Mouse (Mus musculus) layer of hippocampus, postnatal 36 days (tissue): Measurements from ENCODE around the gene Alkbh2. TPM values are rescaled to one million over a fixed set of nuclear protein-coding genes. Genes with fewer than 3 reads are reported as not detected.

ENCODE experiments used
- DNase-seq, 2 experiments: peaks; one replicate each; pipeline ENCODE4 v3.0.0; 2022
- total RNA-seq, 2 experiments: library from RNA; stranded (reverse); gene quantifications; 2 replicates each; pipeline ENCODE4 v1.2.3; 2021

The Alkbh2 gene
- 1 to 10 TPM; 5.8 to 5.9 TPM for total RNA-seq

DNA sequence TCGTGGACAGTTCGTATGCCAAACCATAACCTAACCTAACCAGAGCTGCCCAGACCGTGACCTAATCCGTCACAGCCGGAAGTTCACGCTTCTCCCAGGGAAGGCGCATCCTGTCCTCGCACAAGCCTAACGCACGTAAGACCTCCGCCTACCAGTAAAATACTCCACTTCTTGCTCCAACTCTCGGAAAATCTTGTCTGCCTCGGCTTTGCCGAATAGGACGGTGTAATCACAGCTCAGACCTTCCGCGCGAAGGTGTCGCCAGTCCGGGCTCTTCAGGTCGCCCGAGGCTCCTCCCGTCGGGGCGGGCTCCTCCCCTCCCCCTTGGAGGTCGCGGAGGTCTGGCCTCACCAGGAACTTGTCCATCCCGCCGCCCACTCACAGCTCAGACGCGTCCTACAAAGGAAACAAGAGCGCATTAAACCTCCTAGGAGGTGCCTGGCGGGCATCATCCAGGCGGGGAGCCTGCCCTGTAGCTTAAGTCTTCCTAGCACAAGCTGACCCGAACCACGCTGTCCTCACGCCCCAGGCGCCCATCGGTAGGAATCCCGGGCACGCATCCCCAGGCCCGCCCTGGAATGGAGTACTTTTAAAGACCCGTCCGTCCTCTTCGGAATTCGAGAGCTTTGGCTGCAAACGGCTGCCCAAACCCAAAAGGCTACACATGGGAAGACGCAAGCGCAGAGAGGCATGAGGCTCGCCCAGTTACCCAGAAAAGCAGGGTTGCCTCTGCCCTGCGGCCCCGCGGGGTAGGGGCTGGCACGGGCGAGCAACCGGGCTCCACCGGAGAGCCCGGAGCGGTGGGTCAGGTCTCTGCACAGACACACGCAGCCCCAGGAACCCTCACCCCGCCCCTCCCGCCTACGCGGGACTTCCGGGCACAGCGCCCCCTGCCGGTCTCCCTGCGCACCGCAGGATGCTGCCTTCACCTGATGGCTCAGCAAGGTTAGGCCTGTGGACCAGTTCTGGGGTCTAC is at the start of gene Alkbh2:
TSS of gene Alkbh2 (minus strand) at position 845 of the 976 bp plus-strand sequence.
- DNase-seq = peak; percentile 80 to 81

DNA sequence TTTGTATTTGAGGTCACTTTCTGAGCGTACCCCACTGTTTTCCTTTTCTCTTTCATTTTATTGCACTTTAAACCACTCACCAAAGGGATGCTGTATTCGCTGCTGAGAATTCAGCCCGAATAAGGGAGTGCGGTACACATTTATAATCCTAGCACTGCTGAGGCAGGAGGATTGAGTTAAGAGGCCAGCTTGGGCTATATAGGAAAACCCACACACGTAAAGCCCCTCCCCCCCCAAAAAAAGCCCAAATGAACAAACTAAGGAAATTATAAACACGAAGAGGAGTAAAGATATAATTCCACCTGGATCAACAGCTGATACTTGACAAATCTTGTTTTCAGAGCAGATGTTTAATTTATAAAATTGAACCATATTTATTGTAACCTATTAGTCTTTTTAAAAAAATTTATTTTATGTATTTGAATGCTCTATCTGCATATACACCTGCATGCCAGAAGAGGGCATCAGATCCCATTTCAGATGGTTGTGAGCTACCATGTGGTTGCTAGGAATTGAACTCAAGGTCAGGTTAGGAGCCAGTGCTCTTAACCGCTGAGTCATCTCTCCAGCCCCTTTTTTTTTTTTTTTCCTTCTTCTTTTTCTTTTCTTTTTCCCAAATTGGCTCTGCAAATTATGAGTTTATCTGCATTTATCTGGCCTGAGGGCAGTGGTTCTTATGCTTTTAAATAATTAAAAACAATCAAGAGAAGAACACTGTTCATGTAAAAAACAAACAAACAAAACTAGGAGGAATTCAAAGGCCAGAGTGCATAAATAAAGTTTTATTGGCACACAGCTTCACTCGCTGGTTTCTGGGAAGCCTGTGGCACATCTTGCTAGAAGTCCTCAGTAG is 48.8 kb upstream of the Alkbh2 start:
- no peak for DNase-seq

DNA sequence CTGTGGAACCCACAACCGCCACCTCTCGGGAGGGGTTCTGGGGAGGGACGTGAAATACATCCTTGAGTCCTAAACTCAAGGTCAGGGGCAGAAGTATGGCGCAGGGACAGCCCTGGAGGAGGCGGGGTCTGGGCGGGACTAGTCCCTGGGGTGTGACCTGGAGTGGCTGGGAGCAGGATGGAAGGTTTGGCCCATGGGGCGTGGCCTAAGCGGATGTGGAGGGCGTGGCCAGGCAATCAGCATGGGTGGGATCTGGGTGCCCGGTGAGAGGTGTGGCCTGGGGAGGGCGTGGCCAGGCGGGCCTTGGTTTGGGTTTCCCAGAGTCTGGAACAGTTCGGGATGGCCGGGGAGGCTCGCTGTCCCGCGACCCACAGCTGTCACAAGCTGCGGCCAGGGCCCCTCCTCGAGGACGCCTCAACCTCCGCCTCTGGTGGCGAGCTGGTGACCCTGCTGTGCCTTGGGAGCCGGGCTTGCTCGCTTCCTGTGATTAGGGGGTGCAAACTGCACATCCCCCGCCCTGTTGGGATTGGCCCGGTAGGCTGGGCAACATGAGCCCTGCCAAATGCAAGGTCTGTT is 47.7 kb upstream of the Alkbh2 start:
- peak; percentile 62 to 75 for DNase-seq

DNA sequence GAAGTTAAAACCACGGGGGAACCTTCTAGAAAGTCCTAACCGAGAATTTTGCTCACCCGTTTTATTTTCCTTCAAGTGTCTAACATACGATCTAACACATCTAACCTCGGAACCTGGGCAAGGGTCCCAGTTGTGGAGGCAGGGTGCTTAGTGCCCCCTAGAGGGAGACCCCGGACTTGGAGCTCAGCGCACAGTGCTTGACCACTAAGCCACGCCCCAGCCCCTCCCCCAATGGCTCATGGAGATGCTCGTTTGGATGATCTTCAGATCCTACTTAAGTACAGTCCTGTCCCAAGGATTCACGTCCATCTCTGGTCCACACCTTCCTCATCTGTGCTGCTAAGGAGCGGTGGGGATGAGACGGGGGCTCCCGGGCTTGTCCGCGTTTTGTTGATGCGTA is 46.6 kb upstream of the Alkbh2 start:
- no peak for DNase-seq

DNA sequence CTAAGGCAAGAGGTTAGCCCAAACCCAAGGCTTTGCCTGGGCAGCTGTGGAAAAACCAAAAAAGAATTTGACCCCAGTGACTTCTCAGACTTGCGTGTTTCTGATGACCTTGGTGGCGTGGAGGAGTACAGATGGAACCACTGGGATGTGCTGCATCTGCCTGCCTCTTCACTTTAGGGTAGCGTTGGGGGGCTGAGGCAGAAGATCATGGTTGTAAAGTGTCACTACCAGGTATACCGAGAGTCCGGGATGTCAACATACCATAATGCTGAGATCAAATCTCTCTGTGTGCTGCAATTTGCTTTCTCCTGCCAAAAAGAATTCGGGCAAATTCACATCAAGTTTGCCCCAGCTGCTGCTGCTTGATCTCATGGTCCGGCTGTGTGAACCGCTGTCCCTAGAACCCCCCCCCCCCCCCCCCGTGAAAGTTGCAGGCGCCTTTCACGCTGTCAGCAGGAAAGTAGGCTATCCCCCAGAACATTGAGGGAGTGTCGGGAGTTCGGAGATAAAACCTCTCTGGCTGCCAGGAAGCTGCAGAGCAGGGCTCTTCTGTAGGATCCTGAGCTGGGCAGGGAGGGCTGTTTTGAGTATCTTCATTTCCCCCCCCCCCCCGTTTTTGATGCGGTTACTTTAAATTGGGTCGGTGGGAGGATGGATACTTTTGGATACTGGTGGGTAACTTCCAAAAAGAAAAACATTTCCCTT is 46.0 kb upstream of the Alkbh2 start:
- DNase-seq = no peak

DNA sequence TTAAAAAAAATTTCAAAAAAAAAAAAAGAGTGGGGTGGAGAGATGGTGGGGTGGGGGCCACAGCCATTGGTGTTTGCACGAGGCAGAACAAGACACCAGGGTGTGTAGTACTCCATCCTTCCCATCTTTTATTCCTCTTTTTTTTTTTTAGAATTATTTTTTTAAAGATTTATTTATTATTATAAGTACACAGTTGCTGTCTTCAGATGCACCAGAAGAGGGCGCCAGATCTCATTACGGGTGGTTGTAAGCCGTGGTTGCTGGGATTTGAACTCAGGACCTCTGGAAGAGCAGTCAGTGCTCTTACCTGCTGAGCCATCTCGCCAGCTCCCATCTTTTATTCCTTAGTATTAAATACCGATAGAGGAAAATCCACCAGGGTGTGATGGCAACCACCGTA is 45.4 kb upstream of the Alkbh2 start:
- no peak for DNase-seq

DNA sequence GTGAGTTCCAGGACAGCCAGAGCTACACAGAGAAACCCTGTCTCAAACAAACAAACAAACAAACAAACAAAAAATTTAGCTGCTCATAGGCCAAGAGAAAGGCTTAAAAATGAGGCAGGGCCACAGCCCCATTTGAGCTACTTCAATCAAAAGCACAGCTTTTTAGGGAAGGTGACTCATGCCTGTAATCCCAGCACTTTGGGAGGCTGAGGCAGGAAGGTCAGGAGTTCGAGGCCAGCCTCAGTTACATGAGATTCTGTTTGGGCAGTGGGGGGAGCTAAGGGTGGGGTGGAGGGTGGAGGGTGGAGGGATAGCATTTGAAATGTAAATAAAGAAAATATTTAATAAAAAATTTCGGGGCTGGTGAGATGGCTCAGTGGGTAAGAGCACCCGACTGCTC is 44.9 kb upstream of the Alkbh2 start:
- DNase-seq = no peak

DNA sequence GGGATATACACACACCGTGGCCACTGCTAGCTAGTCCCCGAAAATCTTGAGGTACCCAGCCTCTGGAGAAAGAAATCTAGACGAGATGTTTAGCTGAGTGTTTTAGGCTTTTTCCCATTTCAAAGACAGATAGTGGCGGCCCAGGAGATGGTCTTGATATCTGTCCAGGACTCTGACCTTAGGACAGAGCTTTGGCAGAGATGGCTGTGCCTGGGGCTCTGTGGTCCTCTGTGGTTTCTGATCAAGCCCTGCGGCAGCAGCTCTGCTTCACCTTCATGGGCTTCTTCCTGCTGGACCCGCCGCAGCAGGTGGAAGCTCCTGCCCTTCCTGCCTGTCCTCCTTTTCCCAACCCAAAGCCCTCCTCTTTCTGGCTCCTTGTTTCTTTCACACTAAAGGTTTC is 42.3 kb upstream of the Alkbh2 start:
- DNase-seq = no peak

DNA sequence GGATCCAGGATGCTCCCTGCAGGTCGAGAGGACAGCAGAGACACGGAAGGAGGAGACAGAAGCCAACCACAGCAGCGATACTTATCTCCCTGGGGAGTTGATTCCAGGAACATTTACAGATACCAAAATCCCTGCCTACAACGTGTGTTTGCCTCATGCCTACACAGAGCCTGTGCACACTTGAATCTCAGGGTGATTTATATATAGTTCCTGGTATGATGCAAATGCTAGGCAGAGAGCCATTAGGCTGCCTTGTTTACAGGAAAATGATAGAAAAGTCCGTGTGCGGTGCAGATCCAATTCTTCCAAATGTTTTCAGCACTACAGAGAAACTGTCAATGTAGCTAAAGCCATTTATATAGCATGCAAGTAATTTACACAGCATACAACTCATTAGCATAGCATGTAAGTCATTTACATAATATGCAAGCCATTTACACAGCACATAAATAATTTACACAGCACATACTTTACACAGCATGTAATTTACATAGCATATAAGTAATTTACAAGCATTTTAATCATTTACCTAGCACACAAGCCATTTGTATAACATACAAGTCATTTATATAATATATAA is 35.2 kb upstream of the Alkbh2 start:
- no peak for DNase-seq

DNA sequence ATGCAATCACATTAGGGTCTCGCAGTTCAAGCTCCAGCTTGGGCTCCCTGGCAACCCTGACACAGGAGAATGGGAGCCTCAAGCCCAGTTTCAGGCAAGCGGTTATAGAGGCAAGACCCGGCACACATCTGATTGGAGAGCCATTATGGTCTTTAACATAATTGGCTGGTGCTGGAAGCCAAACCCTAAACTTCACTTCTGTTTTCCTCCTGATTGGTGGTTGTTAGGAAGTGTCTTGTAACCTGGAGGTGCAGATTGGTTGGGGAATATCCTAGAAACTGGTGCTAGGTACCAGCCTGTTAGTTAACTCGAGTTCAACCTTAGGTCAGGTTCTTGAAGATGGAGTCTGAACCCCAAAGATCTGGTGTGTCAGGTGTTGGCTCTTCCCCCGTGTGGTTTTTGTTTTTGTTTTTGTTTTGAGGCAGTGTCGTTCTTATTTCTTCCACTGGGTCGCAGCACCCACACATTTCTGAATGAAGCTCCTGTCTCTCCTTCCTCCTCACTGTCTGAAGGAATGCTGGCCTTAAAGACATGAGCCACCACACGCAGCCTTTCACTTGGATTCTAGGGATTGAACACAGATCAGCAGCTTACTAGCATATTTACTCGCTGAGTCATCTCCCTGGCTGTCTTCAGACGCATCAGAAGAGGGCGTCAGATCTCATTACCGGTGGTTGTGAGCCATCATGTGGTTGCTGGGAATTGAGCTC is 34.2 kb upstream of the Alkbh2 start:
- no peak for DNase-seq

DNA sequence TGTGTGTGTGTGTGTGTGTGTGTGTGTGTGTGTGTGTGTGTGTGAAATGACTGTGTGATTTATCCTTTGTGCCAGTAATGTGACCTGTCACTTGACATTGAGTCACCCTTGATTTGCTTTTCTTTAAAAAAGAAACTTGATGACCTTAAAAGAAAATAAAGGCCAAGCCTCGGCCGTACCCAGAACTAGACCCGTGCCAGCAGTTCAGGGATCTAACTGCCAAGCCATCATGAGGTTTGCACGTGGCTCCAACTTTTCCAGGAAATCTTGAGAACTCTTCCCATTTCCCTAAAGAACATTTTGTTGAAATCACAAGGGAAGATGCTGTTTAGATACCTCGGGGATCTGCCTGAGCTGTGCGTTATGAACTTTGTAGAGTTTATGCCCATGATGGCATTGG is 33.4 kb upstream of the Alkbh2 start:
- DNase-seq = no peak

DNA sequence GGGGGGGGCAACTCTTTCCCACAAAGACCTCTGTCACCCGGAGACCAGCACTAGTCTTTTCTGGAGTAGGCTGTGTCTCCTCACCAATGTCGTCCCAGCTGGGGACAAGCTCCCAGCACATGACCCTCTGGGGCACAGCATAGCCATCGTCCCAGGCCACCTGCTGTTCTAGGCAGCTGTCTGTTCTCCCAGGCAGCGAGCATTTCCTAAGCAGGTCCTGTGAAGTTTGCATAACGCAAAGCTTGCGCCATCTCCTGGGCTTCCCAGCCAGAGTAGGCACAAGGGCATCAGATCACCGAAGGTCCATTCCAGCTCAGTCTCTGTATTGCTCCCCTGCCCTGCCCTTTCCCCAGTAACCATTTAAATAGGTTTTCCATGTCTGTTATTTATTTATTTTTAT is 29.2 kb upstream of the Alkbh2 start:
- no peak for DNase-seq

DNA sequence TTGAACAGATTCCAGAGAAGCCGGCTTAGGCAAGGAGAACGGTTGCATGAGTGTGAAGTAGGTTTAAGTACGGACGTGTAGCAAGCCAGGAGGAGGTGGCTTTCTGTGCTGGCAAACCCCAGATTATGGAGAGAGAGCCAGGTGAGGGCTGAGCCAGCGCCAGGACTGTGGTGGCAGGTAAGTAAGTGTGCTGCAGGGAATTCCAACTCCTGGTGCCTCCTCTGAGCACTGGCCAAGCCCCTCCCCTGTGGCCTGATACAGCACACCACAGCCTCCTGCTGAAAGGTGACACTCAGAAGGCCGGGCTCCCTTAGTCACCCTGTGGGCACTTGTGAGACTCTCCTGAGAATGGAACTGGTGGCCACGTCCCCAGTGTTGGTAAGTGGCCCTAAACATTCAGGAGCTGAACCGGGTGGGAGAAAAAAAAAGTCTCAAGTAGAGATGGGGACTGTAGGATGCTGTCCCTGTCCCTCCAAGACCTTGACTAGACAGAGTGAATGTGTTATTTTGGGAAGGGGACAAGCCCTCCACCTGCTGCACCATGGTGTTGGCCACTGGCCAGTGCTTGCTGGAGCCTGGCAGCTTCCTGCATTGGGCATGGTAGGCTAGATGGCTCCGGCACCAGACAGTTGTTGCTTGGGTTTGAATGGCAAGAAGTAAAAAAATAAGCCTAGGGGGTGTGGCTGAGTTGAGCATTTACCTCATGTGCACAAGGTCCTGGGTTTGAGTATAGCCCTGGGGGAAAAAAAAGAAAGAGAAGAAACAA is 27.3 kb upstream of the Alkbh2 start:
- no peak for DNase-seq

DNA sequence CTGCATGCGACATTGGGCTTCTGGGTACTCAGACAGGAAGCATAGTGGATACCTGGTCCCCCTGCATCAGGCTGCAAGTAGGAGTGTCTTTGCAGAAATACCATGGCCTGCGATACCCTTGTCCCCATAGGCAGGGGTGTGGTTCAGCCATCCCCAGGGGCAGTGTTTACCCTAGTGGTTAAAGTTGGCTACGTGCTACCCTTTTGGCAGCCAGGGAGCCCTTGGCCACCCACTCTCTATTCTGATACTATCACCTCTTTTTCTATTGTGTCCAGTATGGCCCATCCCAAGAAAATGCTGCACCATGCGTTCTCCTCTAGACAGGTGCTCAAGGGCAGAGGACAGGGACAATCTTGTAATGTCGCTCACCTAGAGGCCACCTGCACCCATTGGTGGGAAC is 26.7 kb upstream of the Alkbh2 start:
- DNase-seq = no peak

DNA sequence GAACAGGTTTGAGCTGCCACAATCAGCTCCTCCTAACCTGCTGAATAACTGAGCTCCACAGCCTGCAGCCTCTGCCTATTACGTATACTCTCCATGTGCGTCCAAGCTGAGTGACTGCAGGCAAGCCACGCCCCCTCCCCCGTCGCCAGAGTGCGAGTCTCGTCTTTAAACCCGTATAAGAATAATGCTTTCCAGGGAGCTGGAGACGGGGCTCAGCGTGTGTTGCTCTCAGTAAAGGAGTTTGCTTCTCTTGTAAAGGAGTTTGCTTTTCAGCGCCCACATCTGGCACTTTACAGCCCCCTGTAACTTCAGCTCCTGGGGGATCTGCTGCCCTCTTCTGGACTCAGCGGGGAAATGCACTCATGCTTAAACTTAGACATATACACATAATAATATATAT is 25.5 kb upstream of the Alkbh2 start:
- no peak for DNase-seq

DNA sequence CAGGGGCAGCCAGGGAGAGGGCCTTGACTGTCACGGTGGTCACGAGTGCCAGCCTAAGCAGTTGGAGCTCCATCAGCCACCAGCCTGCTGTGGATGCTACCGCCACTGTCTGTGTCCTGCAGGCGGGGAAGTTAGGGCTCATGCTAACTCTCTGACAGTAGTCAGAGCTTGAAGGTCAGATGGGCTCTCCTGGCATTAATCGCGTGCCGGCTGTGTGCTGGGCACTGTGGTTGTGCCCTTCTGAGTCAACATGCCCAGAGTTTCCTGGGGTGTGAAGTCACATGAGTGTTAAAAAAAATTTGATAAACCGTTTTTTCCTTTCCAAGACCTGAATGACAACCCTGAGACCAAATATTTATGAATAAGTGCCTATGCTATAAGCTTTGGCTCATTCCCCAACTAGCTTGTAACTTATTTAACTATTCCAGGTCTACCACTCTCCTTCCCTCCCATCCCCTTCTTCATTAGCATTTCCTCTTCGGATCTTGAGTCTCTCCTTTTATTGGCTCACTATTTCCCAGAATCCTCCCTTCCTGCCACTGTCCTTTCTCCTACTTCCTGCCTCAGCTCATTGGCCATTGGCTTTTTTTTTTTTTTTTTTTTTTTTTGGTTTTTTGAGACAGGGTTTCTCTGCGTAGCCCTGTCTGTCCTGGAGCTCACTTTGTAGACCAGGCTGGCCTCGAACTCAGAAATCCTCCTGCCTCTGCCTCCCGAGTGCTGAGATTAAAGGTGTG is 24.5 kb upstream of the Alkbh2 start:
- no peak for DNase-seq

DNA sequence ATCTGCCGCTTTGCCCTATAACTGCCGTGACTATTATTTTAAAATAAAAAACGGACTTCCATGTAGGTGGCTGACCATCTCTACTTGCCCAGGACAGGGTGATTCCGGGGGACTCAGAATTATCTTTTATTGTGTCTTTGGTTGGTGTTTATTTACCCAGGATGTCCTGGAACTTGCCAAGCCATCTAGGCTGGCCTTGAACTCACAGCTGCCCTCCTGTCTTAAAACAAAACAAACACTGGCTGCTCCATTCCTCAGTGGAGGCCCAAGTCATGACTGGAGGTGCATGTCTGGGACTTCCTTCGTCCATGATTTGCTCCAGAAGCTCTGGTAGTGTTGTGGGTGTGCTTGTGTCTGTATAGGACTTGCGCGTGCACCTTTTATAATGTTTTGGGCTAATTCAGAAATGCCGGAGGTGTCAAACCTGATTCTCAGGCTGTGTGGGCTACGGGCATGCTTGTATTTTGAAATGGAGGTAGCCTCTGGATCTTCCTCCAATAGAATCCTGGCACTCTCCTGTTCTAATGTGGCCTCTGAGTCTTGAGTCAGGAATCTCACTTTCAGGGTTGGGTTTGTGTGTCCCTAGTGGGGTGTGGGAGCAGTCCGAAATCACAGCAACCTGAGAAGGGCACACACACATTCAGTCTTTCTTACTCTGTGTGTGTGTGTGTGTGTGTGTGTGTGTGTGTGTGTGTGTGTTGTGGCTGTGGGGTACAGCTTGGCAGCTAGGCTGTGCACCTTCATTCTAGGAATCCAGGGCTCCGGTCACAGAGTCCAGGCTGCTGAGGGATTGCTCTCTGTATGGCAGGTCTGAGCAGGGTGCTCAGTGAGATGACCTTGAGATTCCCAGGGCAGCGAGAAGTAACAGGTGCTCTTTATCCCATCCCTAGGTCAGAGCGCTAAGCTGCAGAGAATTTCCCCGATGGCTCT is 19.3 kb upstream of the Alkbh2 start:
- DNase-seq = no peak

DNA sequence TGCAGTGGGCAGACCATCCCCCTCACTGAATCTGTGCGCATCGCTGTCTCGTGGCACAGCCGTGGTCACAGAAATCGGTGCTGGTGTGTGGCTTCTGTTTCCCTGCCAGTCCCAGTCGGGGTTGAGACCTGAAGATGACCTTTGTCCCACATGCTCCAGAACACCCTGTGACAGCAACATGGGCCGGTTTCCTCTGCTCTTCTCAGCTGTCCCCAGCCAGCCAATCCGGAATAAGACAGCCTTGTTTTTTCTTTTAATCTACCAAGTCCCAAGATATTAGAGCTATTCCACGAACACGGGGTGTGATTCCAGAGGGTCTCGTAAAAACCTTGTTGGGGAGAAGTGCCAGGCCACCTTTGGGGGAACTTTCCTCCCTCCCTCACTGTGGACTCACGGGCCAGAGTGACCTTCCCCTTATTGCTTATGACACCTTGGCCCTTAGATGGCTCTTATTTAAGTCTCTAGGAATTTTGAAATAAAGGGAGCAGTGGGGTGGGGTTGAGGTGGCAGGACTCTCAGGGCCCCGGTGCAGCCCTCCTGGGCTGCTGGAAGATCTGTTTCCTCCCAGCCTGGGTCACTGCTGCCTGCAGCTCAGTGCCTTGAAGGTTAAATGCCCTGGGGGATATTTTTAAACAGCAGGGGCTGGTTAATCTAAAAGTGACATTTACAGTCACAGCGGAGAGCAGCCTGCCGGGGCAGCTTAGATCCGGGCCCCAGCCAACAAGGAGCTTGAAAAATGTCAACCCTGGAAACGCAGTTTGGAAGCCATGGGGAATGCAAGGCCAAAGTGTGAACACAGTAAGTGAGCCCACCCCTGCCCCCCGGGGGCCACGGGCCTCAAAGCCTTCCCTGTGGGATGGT is 18.2 kb upstream of the Alkbh2 start, which contains the start of gene Acacb:
TSS of gene Acacb (plus strand) at position 508 of the 861 bp plus-strand sequence.
- DNase-seq = no peak
